Mouse (Mus musculus) ZHBTc4 (cell line): ENCODE data around the gene Zfp146.
"Not testable (repeated sequence)": the region's sequence is repeated elsewhere in the genome, so short reads cannot be mapped to it uniquely, and the experiment has no call there.

Source experiments
- DNase-seq: peaks from one replicate; pipeline ENCODE4 v3.0.0-alpha.2; 2011; ENCODE audit warnings: low read depth, low spot score

Gene Zfp146

DNA sequence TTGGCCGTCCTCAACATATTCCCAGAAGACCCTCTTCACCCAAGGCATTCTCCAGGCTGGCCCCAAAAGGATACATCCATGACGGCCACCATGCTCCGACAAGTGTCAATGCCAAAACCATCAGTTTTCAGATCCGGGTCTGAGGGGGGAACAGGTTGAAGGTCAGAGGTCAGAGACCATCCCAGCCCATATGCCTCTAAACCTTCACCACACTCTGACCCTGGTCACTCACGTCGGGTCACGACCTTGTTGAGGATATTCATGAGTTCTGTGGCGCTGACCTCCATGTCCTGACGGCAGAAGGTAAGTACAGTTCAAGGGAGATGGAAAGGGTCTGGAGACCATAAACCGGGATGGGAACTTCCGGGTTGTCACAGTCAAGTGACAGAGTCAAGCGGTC, 22.5 kb upstream of the Zfp146 start:
- DNase-seq = no peak

DNA sequence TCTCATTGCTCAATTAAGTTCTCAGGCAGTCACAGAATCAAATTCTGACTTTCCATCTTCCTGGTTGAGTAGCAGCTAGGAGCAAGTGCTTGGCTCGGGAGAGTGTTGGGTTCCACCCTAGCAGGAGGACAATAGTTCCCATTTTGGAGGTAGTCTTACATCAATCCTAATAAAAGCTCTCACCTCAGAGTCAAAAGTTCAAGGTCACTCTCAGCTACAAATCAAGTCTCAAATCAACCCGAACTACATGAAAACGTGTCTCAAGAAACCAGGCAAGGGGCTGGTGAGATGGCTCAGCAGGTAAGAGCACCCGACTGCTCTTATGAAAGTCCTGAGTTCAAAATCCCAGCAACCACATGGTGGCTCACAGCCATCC, 19.6 kb upstream of the Zfp146 start:
- DNase-seq = peak; percentile 86

DNA sequence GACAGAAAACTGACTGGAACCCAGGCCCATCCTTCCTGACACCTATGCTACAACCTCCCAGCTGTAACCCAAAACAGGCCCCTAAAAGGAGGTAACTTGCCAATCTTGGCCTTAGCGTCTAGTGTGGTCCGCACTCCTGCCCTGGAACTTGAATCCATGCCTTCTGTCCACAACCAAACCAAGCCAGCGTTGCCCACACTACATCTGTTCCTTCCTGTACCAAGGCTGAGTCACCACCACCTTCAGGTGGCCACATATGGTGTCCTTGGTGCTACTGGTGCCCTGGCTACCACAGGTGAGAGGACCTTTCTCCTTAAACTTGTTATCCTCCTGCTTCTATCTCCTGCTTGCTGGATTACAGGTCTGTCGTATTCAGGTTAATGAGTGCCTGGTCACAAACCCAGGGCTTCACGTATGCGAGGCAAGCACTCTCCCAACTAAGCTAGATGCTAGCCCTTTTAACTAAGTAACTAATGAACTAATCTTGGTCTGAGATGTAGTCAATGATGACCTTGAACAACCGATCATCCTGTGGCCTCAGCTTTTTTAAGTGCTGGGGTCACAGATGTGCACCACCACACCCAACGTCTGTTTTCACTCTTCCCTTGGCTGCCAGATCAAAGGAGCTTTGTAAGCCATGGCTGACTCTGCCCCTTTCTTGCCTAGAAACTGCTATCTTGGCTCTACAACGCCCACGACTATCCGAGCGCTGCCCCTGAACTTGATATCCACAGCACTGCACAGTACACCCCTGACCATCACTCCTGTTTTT, 19.0 kb upstream of the Zfp146 start:
- DNase-seq = peak; percentile 74

DNA sequence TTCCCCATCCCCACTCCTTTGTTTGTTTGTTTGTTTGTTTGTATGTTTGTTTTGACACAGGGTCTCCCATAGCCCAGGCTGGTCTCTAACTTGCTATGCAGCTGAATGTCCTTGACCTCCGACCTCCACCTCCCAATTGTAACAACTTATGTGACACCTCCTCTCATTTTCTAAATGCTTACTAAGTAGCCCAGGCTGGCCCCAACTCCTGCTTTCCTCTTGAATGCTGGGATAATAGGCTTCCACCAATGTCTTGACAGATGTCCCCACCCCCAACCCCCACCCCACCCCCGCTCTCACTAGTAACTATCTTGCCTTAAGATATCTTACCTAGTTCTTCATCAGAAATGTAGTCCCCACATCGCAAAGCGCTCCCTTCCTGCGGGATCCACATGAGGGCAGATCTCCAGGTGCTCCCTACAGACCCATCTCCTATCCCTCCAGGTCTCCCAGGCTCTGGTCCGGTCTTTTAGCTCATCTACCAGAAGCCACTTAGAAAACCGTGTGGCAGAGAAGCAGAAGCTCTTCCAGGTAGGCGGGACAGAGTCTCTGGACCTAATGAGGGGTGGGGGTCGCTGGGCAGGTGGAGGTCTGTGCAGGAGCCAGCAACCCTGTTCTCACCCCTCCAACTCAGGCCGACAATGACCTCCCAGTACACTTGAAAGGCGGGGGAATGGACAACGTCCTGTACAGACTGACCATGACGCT, 15.2 kb upstream of the Zfp146 start:
- DNase-seq = no peak

DNA sequence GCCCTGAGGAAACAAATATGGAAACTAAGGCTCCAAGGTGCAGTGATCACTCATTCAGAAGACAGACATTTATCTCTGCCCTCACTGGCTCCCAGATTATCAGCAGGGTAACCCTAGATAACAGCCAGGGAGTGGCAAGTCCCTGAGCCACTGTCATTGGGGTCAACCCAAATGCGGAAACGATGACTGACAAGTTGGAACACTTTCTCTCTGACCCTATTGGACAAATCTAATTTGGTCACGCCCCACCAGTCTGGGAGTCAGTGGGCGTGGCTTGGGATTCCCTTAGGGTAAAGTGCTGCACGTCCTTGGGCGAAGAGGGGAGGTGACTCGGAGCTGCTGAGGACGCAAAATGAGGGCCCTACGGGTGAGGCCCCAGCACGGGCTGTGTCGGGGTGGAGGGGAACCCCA, 14.3 kb upstream of the Zfp146 start, which contains the start of gene Cox7a1:
TSS of gene Cox7a1 (plus strand) at position 266 of the 411 bp plus-strand sequence.
- DNase-seq = peak; percentile 97

DNA sequence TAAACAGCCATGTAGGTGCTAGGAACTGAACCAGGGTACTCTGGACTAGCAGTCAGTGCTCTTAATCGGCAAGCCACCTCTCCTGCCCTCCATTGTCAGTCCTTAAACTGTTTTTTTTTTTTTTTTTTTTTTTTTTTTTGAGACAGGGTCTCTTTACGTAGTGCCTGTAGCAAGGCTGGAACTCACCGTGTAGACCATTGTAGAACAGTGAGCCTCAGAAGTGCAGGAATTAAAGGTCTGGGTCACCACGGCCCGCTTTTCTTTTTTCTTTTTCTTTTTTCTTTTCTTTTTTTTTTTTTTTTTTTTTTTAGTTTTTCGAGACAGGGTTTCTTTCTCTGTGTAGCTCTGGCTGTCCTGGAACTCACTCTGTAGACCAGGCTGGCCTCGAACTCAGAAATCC, 13.6 kb upstream of the Zfp146 start:
- DNase-seq = not testable (repeated sequence)

DNA sequence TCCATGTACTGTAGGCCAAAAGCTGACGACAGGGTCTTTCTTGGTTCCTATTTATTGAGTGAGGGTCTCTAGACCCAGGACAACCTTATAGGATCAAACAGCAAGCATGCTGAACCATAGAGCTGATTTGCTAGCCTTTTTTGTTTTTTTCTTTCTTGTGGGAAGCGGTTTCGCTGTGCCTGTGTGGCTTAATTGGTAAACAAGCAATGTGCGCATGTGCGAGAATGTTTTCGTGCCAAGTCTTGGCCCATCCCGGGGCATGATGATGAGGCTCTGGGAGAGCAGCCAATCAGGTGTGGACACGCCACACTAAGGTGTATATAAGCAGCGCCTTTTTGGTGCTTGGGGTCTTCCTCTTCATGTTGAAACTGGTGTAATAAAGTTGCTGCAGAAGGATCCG, 12.4 kb upstream of the Zfp146 start:
- DNase-seq = peak; percentile 40

DNA sequence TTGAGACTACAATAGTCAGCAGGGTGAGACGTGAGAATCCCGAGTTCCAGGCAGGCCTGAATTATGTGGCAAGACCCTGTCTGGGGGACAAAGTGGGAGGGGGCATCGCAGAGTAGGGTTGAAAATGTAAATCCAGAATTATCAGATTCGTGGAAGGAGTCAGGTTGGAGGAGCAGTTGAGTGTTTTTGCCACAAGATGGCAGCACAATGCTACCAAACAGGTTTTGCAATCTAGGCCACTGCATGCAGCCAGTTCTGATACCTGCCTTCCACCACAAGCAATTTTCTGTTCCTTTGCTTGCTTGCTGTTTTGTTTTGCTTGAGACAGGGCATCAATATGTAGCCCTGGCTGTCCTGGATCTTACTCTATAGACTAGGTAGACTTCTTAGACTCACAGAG, 11.8 kb upstream of the Zfp146 start:
- DNase-seq = peak; percentile 87

DNA sequence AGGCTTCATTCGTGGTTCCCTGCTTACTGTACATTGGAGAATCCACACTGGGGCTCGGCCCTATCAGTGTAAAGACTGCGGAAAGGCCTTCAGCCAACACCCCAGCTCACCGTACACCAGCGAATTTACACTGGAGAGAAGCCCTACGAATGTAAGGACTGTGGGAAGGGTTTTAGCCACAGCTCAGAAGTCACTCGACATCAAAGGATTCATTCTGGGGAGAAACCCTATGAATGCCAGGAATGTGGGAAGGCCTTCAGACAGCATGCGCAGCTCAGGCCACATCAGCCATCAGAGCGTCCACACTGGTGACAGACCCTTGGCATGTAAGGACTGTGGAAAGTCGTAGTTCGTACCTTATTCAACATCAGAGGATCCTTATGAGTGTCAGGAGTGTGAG, 8.7 kb upstream of the Zfp146 start:
- DNase-seq = peak; percentile 85

DNA sequence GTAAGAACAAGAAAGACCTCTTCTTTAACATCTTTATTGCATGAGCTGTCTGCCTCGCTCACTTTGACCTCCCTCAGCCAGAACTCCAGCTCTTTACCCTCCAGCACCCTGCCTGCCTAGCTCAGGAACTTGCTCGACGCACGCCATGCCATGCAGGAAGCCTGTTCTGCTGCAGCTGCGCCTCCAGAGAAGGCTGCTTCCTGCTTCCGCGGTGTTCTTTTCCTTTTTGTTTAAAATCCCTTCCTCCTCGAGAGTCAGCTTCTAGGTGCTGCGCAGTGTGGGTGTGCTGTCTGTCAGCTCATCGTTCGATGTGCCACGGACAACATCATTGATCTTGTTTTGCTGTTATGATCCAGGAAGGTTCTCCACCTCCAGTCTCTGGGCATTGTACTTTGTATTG, 6.9 kb upstream of the Zfp146 start:
- no peak for DNase-seq

DNA sequence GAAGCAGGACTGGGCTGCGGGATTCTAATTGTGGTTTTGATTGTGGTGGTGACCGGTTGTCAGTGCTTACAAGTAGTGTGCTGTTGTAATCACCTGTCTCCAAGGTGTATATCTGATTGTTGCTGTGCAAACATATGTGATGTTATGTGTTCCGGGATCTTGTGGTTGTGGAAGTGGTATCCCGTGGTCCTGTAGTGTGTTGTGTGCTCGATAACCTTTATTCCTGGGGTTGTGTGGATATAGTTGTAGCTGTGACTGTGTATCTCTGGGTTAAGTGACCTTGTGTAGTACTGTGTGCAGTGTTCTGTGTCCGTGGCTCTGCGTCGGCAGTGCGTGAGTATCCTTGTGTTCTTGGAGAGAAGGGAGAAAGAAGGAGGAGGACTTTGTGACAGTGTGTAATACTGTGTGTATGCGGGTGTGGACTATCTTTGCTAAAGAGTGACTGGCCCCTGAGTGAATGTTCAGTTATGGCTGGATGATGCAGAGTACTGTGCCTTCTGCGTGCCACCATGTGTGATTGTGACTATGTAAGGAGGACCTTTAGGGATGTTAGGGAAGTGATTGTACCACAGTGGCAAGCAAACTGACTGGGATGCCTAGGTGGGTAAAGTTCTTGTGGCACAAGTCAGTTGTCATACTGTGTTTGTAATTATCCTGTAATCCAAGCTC, 867 bp upstream of the Zfp146 start:
- DNase-seq = no peak

DNA sequence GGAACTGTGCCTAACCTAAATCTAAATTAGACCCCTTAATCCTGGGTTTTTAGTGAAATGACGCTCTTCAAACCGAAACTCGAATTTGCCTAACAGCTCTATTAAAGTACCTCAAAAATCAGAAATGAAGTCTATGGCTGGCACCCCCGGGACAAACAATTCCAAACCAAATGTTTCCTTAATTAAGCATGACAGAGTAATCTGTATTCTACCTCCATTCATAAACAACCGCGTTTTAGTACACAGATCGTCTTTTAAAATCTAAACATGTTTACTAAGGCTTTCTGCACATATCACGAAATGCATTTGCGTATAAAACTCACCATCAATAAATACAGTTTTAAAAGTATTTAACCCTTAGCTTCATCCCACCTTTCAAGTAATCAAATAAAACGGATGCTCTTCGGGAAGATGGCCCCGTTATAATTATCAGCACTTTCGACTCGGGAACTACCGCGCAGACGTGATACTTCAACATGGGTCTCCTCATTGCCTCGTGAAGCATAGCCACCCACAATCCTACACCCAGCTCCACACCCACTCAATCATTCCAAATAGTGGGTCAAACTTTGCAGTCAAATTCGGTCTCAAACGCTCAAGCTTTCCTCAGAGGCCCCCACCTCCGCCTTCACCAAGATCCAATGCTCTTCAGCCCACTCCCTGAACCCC, 502 bp downstream of the Zfp146 start:
- no peak for DNase-seq

DNA sequence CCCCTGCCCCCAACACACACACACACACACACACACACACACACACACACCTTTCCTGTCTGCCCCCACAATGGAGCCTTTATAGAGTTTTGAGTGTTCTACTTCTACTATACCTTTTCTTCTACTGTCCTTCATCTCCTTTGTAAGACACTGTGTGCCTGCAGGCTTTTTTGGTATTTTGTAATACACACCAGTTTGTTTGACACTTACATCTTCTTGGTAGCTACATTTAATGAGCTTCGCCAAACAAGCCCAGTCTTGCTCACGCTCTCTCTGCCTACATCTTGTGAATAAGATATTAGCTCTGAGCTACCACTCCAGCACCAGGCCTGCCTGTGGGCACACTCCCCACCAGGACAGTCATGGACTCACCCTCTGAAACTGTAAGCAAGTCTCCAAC, 4.8 kb downstream of the Zfp146 start:
- DNase-seq = no peak

DNA sequence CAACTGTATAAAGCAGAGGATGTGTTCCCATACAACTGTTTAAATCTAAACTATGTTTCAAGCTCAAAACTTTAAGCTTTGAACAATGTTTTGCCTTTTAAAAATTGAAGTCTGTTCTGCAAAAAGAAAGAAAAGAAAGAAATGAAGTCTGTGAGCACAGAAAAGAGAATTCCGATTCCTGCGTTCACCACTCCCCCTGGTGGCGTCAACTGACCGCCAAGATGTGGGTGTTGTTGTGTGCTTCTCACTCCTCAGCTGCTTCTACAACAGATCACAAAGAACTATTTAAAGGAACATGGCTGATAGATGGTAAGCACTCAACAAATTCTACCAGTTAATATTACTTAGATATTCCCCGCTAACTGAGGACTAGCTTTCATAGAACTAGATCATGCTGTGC, 6.4 kb downstream of the Zfp146 start:
- peak; percentile 56 for DNase-seq

DNA sequence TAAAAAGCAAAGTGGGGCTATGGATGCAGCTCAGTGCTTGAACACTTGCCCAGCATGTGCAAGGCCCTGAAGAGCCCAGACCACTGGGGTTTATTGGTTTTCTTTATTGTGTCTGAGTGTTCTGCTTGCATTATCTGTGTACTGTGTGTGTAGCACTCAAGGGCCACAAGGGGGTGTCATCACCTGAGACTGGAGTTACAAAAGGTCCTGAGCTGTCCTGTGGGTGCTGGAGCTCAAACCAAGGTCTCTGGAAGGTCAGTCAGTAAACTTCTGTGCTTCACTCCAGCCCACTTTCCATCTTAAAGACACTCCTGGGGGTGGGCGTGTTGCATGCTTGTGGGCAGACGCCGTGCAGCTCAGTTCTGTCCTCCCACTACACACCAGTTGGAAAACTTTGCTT, 14.0 kb downstream of the Zfp146 start:
- DNase-seq = peak; percentile 96

DNA sequence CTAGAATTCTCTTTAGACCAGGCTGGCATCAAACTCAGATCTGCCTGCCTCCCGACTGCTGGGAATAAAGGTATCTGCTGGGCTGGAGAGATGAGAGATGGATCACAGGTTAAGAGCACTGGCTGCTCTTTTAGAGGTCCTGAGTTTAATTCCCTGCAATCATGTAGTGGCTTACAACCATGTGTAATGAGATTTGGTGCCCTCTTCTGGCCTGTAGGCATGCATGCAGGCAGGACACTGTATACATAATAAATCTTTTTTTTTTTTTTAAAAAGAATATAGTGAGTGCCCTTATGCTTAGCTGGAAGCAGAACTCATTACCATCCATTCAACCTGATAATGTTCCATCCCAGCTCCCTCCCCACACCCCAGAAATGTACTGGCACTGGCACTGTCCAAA, 15.5 kb downstream of the Zfp146 start:
- peak; percentile 69 for DNase-seq

DNA sequence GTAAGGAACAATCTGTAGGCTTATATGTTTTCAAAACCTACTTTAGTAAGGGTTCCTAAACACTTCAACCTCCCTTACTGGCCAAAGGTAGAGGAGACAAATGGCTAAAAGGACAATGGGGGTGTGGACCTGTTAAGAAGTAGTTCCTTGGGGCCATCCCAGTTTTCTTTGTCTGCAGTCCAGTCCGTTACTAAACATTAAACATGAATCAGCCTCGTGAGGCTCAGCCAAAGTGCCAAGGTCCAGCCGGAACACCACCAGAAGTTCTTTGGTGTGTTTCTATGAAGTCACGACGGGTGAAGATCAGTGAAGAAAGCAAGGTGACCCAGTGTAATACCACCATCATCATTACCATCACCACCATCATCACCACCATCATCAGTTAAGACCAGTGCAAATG, 22.5 kb downstream of the Zfp146 start:
- no peak for DNase-seq

DNA sequence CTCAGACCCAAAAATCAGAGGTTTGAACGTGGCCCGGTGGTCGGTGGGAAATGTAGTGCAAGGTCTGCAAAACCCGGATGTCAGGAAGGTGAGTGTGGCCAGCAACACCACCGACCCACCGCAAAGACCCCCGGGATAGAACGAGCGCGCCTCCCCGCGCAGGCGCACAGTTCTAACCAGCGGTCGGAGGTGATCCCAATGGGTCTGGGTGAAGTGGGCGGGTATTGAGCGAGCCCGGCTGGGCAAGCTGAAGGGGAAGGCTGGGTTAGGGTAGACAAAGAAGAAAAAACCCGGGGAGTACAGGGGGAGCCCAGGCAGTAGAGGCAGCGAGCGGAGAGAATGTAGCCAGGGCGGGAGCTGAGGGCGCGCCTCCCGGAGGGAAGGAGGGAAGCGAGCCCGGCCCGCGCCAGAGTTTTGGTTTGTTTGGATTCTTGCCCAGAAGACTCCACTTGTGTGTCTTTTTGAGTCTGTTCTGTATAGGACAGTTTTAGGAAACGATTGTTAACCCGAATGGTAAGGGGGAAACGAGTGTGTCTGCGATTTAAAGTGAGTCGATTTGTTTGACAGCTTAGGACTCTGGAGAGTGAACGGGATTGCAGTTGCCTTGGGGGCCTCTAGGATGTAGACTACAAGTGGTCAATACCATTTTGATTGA, 25.9 kb downstream of the Zfp146 start:
- peak; percentile 95 for DNase-seq

DNA sequence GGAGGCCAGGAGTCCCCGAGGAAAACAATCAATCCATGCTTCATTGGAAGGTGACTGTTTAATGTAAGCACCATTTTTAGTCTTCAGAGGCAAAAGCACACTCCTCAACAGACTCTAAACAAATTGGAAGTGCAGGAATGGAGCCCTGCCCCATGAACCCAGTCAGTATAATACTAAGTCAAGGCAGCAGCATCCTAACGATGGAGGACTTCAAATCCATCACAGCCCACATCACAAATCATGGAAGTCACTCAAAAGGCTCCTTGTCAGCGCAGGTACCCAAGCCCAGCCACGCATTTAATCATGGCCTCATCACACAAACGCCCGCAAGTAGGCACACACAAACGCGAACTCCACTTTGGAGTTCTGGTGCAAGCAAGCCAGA, 26.4 kb downstream of the Zfp146 start:
- no peak for DNase-seq

DNA sequence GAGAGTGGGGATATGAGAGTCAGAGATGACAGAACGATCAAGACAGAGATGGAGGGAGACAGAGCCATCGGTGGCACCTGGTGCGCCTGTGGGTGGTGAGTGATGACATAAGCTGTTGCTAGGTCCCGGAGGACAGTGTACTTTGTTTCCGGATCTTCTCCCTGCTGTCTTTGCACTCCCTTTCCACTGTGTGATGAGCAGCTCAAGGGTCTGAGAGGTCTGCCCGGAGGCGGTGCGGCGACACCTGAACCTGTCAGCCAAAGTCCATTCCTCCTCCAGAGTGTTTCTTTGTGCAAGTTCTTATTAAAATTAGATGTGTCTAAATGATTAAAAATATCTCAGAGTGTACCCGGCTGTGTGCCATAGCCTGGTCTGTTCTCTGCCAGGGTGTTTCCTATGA, 32.7 kb downstream of the Zfp146 start:
- no peak for DNase-seq

DNA sequence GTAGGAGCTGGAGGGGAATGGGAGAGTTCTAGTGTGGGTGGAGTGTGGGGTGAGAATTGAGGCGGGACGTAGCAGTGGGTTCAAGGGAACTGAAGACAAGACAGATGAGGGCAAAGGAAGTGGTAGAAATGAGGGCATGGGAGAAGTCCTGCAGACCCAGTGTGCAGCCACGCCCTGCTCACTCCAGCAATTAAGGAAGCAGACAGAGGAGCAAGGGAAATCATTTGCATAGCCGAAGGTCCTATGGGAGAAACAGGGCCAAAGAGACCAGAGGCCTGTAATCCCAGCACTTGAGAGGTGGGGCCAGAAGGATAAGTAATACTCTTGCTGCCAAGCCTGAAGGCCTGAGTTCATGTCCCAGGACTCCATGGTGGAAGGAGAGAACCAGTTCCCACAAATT, 37.2 kb downstream of the Zfp146 start:
- peak; percentile 81 for DNase-seq

DNA sequence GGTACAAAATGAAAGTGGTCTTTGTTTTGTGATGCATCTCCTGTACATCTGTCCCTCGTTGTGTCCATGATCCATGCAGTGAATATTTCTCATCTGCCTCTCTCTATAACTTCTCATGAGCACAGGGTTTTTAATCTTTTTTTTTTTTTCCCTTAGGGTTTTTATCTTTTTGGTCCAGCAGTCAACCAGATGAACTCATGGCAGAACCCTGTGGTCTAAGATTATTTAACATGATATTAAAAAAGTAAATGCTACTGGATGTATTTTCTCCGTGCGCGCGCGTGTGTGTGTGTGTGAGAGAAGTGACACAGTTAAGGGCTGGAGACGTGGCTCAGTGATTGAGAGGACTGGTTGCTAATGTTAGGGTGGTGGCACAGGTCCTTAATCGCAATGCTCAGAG, 39.6 kb downstream of the Zfp146 start:
- DNase-seq = no peak
